Comparison of ENCODE assay signal across 17 mouse cellular contexts in genomic region chr4:47576011-47576410, GRCm38 (mm10).
"Had no signal": no experiment of that assay in that cellular context is flagged by ENCODE, and none has a peak within 500 bp of the region (broad histone marks: within the 10 kb centered on the region; RNA-seq: fewer than 3 reads in every experiment).

No protein-coding gene starts in this region.

- H3K36me3 ChIP-seq: midbrain, embryonic 10.5 days; midbrain, embryonic 12.5 days; neural tube, embryonic 13.5 days; neural tube, embryonic 15.5 days had no signal

- H3K4me1 ChIP-seq: midbrain, embryonic 10.5 days; midbrain, embryonic 12.5 days; neural tube, embryonic 13.5 days; neural tube, embryonic 15.5 days had no signal

- H3K4me3 ChIP-seq: midbrain, embryonic 10.5 days; midbrain, embryonic 12.5 days; myocyte; neural tube, embryonic 13.5 days; neural tube, embryonic 15.5 days had no signal

- DNase-seq: lung, adult 18-20 months; lung, embryonic 14.5 days; lung, postnatal 10 days; lung, postnatal 4 days; midbrain, embryonic 14.5 days; retina, postnatal 1 day; right cerebral cortex, postnatal 4 days; spleen, adult 18-20 months; thymus, adult 18-20 months; thymus, postnatal 25 days; thymus, postnatal 4 days had no signal

- H3K27ac ChIP-seq: liver, embryonic 14.5 days; midbrain, embryonic 10.5 days; midbrain, embryonic 12.5 days; neural tube, embryonic 13.5 days; neural tube, embryonic 15.5 days had no signal

- H3K9me3 ChIP-seq: midbrain, embryonic 10.5 days; midbrain, embryonic 12.5 days; neural tube, embryonic 13.5 days; neural tube, embryonic 15.5 days had no signal

- H3K9ac ChIP-seq: liver, embryonic 14.5 days; lung, embryonic 14.5 days; midbrain, embryonic 12.5 days; neural tube, embryonic 13.5 days; neural tube, embryonic 15.5 days had no signal

- H3K27me3 ChIP-seq: neural tube, embryonic 13.5 days; neural tube, embryonic 15.5 days had no signal
